Mouse (Mus musculus) WW6 (cell line): ENCODE measurements at regions not wholly inside any gene's neighbourhood (a gene's known extent, or its start where the extent isn't known, plus 50 kb on each side); places are given as distances from the start of the nearest gene placed in this dataset.

Experiments used
- DNase-seq: peaks from one replicate; pipeline ENCODE4 v3.0.0-alpha.2; 2013; ENCODE audit warnings: low read depth, low spot score

GRCm38 (mm10) chr13:60237091-60237490 is 59.9 kb upstream of the Gas1 start:
- DNase-seq, result no peak

- no peak for DNase-seq
These were observed 65.4 kb upstream of the Gas1 start for GRCm38 (mm10) chr13:60242447-60243109.

- DNase-seq, result no peak
These were observed 65.9 kb upstream of the Gas1 start for GRCm38 (mm10) chr13:60243110-60243481.

GRCm38 (mm10) chr13:60255162-60255561 is 78.0 kb upstream of the Gas1 start:
- DNase-seq, result no peak

GRCm38 (mm10) chr13:60255715-60256114 is 78.5 kb upstream of the Gas1 start:
- DNase-seq, result no peak

GRCm38 (mm10) chr13:60256997-60257396 is 79.8 kb upstream of the Gas1 start:
- DNase-seq, result no peak

GRCm38 (mm10) chr13:60257878-60258277 is 80.7 kb upstream of the Gas1 start:
- no peak for DNase-seq

- no peak for DNase-seq
These were observed 85.4 kb upstream of the Gas1 start for GRCm38 (mm10) chr13:60262449-60263028.

GRCm38 (mm10) chr13:60264504-60264903 is 87.3 kb upstream of the Gas1 start:
- DNase-seq, result no peak

- no peak for DNase-seq
These were observed 90.4 kb upstream of the Gas1 start for GRCm38 (mm10) chr13:60267557-60267956.

GRCm38 (mm10) chr13:60268256-60268655 is 91.1 kb upstream of the Gas1 start:
- no peak for DNase-seq

GRCm38 (mm10) chr13:60269406-60269841 is 92.3 kb upstream of the Gas1 start:
- no peak for DNase-seq

- no peak for DNase-seq
These were observed 93.4 kb upstream of the Gas1 start for GRCm38 (mm10) chr13:60270526-60270925.

- DNase-seq, result no peak
These were observed 96.2 kb upstream of the Gas1 start for GRCm38 (mm10) chr13:60273331-60273730.

- no peak for DNase-seq
These were observed 105.5 kb upstream of the Gas1 start for GRCm38 (mm10) chr13:60282543-60283251.

- DNase-seq, result no peak
These were observed 109.5 kb upstream of the Gas1 start for GRCm38 (mm10) chr13:60286525-60287224.

GRCm38 (mm10) chr13:60289650-60290049 is 112.5 kb upstream of the Gas1 start:
- DNase-seq, result no peak

- no peak for DNase-seq
These were observed 113.7 kb upstream of the Gas1 start for GRCm38 (mm10) chr13:60290820-60291219.

GRCm38 (mm10) chr13:60291344-60291743 is 114.2 kb upstream of the Gas1 start:
- DNase-seq, result no peak

- no peak for DNase-seq
These were observed 119.2 kb upstream of the Gas1 start for GRCm38 (mm10) chr13:60296201-60296895.

GRCm38 (mm10) chr13:60296896-60297275 is 119.7 kb upstream of the Gas1 start:
- DNase-seq, result no peak

- no peak for DNase-seq
These were observed 121.4 kb upstream of the Gas1 start for GRCm38 (mm10) chr13:60298575-60298974.
